Mouse (Mus musculus) heart, embryonic 16.5 days (tissue): ENCODE data around the gene Myl9. TPM values are rescaled to one million over a fixed set of nuclear protein-coding genes. Genes with fewer than 3 reads are reported as not detected.

Experiments used
- ATAC-seq: fragments of 200-750 bp; cut with Nextera tagmentation; replicated peaks from 2 replicates; pipeline ENCODE4 v1.8.0; 2017; ENCODE audit warnings: moderate number of reproducible peaks; ENCODE audit not compliant: insufficient read depth, low FRiP score; ENCODE audit errors: extremely low read depth
- H3K27ac ChIP-seq: fragments of 300-500 bp; sonication (generic); 2 replicates; pipeline ENCODE4 v1.5.1; 2014; ENCODE audit warnings: mild to moderate bottlenecking, low read length, control low read depth, moderate library complexity
- H3K27me3 ChIP-seq: fragments of 300-500 bp; sonication (generic); 2 replicates; pipeline ENCODE4 v1.6.1; 2014; ENCODE audit warnings: low read length, mixed read lengths; ENCODE audit not compliant: control insufficient read depth, insufficient read depth
- H3K36me3 ChIP-seq: fragments of 300-500 bp; sonication (generic); 2 replicates; pipeline ENCODE4 v1.6.1; 2014; ENCODE audit not compliant: control insufficient read depth, insufficient read depth
- H3K4me1 ChIP-seq: fragments of 300-500 bp; sonication (generic); 2 replicates; pipeline ENCODE4 v1.6.1; 2014; ENCODE audit warnings: low read length, mixed read lengths; ENCODE audit not compliant: control insufficient read depth, insufficient read depth
- H3K4me2 ChIP-seq: fragments of 300-500 bp; sonication (generic); 2 replicates; pipeline ENCODE4 v1.6.1; 2014; ENCODE audit warnings: low read depth, mild to moderate bottlenecking, control low read depth, low read length
- H3K4me3 ChIP-seq: fragments of 300-500 bp; sonication (generic); 2 replicates; pipeline ENCODE4 v1.5.1; 2014; ENCODE audit warnings: mild to moderate bottlenecking, control low read depth, low read length
- H3K9ac ChIP-seq: fragments of 300-500 bp; sonication (generic); 2 replicates; pipeline ENCODE4 v1.6.1; 2014; ENCODE audit warnings: low read length, control low read depth
- H3K9me3 ChIP-seq: fragments of 300-500 bp; sonication (generic); replicated peaks from 2 replicates; pipeline ENCODE4 v1.6.1; 2016; ENCODE audit warnings: low read length; ENCODE audit not compliant: control insufficient read depth
- WGBS: fragments of 180-500 bp; shearing (Covaris S2); extraction: QIAGEN DNeasy Blood & Tissue Kit; methylation state at CpG from one replicate; pipeline ENCODE4 v1.1.7; 2014; 5-methylcytosine and 5-hydroxymethylcytosine counted together
- polyA plus RNA-seq: library from polyadenylated mRNA; unstranded; fragments of >200 nt; fragmentation: Nextera tagmentation; extraction: Ambion mirVana; gene quantifications from 2 replicates; pipeline ENCODE4 v1.2.1, GENCODE M21; 2015

The Myl9 gene
- polyA plus RNA-seq, 1 experiment from 2014 or later, result 1,731 TPM

- Histone ChIP-seq H3K27ac (peak overlapping the region; percentile 36), H3K4me2 (no peak overlapping the region)
Observed at GRCm38 (mm10) chr2:156736846-156737245, 38.4 kb upstream of the Myl9 start.

GRCm38 (mm10) chr2:156737976-156738375 is 37.2 kb upstream of the Myl9 start:
- H3K4me1 ChIP-seq, result peaks cover 73% of the 10 kb centered on the region
- 0 out of 2 replicates have a peak, but pooled peaks have one; percentile 45 for ATAC-seq
- H3K9ac ChIP-seq, result no peak overlapping the region
- 0 out of 2 replicates have a peak overlapping the region, but pooled peaks have one; percentile 41 for H3K27ac ChIP-seq
- H3K9me3 ChIP-seq, result no peaks in the 10 kb centered on the region
- 47% methylated on average over 7 of the region's 7 CpGs for WGBS
- no peak overlapping the region for H3K4me3 ChIP-seq
- no peak overlapping the region for H3K4me2 ChIP-seq
- no peaks in the 10 kb centered on the region for H3K36me3 ChIP-seq
- no peaks in the 10 kb centered on the region for H3K27me3 ChIP-seq

More at GRCm38 (mm10) chr2:156736846-156737245, 38.4 kb upstream of the Myl9 start:
- peak; percentile 40; the same call in 1 of the 2 replicates for ATAC-seq
- Histone ChIP-seq H3K4me1 (peaks cover 76% of the 10 kb centered on the region), H3K9ac (no peak overlapping the region), H3K9me3 (no peaks in the 10 kb centered on the region), H3K36me3 (no peaks in the 10 kb centered on the region), H3K27me3 (no peaks in the 10 kb centered on the region), H3K4me3 (no peak overlapping the region)
- WGBS, result 25% methylated on average over 7 of the region's 7 CpGs

- 69% methylated on average over 9 of the region's 9 CpGs for WGBS
- H3K9me3 ChIP-seq, result no peaks in the 10 kb centered on the region
- H3K27ac ChIP-seq, result no peak overlapping the region
- peaks cover 49% of the 10 kb centered on the region for H3K4me1 ChIP-seq
- H3K27me3 ChIP-seq, result no peaks in the 10 kb centered on the region
- H3K4me3 ChIP-seq, result no peak overlapping the region
- peaks cover 2% of the 10 kb centered on the region for H3K36me3 ChIP-seq
- ATAC-seq, result no peak
- no peak overlapping the region for H3K9ac ChIP-seq
- H3K4me2 ChIP-seq, result no peak overlapping the region
Observed at GRCm38 (mm10) chr2:156741265-156741664, 34.0 kb upstream of the Myl9 start.

GRCm38 (mm10) chr2:156741998-156742397 is 33.2 kb upstream of the Myl9 start:
- no peak overlapping the region for H3K4me3 ChIP-seq
- H3K9ac ChIP-seq, result peak overlapping the region; percentile 7; the same call in 1 of the 2 replicates
- H3K4me1 ChIP-seq, result peaks cover 42% of the 10 kb centered on the region
- peaks cover 5% of the 10 kb centered on the region for H3K36me3 ChIP-seq
- H3K27ac ChIP-seq, result no peak overlapping the region
- no peak overlapping the region for H3K4me2 ChIP-seq
- H3K27me3 ChIP-seq, result no peaks in the 10 kb centered on the region
- 37% methylated on average over 4 of the region's 4 CpGs for WGBS
- no peaks in the 10 kb centered on the region for H3K9me3 ChIP-seq
- ATAC-seq, result no peak

GRCm38 (mm10) chr2:156743248-156743647 is 32.0 kb upstream of the Myl9 start:
- Histone ChIP-seq H3K27ac (no peak overlapping the region), H3K9ac (no peak overlapping the region), H3K9me3 (no peaks in the 10 kb centered on the region), H3K36me3 (peaks cover 7% of the 10 kb centered on the region), H3K4me2 (no peak overlapping the region), H3K4me3 (no peak overlapping the region), H3K27me3 (no peaks in the 10 kb centered on the region), H3K4me1 (peaks cover 30% of the 10 kb centered on the region)
- 60% methylated on average over 3 of the region's 3 CpGs for whole genome bisulfite sequencing
- no peak for ATAC-seq

- 73% methylated on average over 5 of the region's 5 CpGs for WGBS
- Histone ChIP-seq H3K9ac (no peak overlapping the region), H3K4me1 (peaks cover 21% of the 10 kb centered on the region), H3K36me3 (peaks cover 9% of the 10 kb centered on the region), H3K4me3 (no peak overlapping the region), H3K4me2 (no peak overlapping the region), H3K9me3 (no peaks in the 10 kb centered on the region), H3K27ac (no peak overlapping the region), H3K27me3 (no peaks in the 10 kb centered on the region)
- no peak for ATAC-seq
Observed at GRCm38 (mm10) chr2:156744414-156744813, 30.8 kb upstream of the Myl9 start.

GRCm38 (mm10) chr2:156747315-156747714 is 27.9 kb upstream of the Myl9 start:
- ATAC-seq, result no peak
- H3K9ac ChIP-seq, result no peak overlapping the region
- no peak overlapping the region for H3K4me3 ChIP-seq
- 80% methylated on average over 3 of the region's 3 CpGs for WGBS
- peaks cover 22% of the 10 kb centered on the region for H3K36me3 ChIP-seq
- no peaks in the 10 kb centered on the region for H3K27me3 ChIP-seq
- H3K4me1 ChIP-seq, result peaks cover 2% of the 10 kb centered on the region
- no peak overlapping the region for H3K4me2 ChIP-seq
- H3K9me3 ChIP-seq, result no peaks in the 10 kb centered on the region
- H3K27ac ChIP-seq, result no peak overlapping the region

- H3K9ac ChIP-seq, result no peak overlapping the region
- WGBS, result 78% methylated on average over 8 of the region's 8 CpGs
- no peaks in the 10 kb centered on the region for H3K9me3 ChIP-seq
- no peak overlapping the region for H3K4me3 ChIP-seq
- H3K36me3 ChIP-seq, result peaks cover 32% of the 10 kb centered on the region
- no peaks in the 10 kb centered on the region for H3K27me3 ChIP-seq
- H3K4me2 ChIP-seq, result no peak overlapping the region
- H3K27ac ChIP-seq, result no peak overlapping the region
- no peaks in the 10 kb centered on the region for H3K4me1 ChIP-seq
- ATAC-seq, result no peak
Observed at GRCm38 (mm10) chr2:156749687-156750086, 25.5 kb upstream of the Myl9 start.

- Histone ChIP-seq H3K9me3 (peaks cover 7% of the 10 kb centered on the region), H3K4me2 (no peak overlapping the region), H3K27ac (no peak overlapping the region), H3K36me3 (peaks cover 59% of the 10 kb centered on the region), H3K9ac (no peak overlapping the region), H3K27me3 (no peaks in the 10 kb centered on the region), H3K4me3 (no peak overlapping the region), H3K4me1 (no peaks in the 10 kb centered on the region)
- no peak for ATAC-seq
- WGBS, result 92% methylated on average over 9 of the region's 9 CpGs
Observed at GRCm38 (mm10) chr2:156756937-156757336, 18.3 kb upstream of the Myl9 start.
